Mouse (Mus musculus): ENCODE data around the gene Erlec1. TPM values are rescaled to one million over a fixed set of nuclear protein-coding genes. Genes with fewer than 3 reads are reported as not detected.

Erlec1 gene
- total RNA-seq (2012; rRNA removed): 10.8 and 12.9 TPM in 2 replicates

DNA sequence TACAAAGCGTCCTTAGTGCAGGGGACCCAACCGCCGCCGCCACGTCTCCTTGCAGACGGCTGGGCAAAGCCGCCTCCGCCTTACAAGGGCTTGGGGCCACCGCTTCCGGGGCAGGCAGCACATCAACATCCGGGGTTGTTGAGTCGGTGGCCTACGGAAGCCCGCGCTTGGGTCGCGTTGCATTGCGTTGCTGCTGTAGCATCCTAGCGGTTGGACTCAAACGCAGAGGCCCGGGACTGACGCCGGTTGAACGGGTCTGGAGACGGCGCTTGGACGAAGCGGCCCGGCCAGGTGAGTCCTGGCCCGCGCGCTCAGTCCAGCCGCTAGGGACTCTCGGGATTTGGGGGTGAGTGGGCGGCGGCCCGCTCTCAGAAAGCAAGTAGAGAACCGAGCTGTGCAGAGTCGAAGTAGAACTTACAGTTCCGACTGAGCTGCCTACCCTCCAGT, at the start of gene Erlec1:
Erlec1 (minus strand) TSS at position 57 of the 447 bp plus-strand sequence.
- no peaks in the 10 kb centered on the region; the same call in 1 of the 2 replicates for H3K36me3 ChIP-seq (ENCODE audit: control insufficient read depth, insufficient read depth, low read length, poor library complexity, severe bottlenecking)
- no peaks in the 10 kb centered on the region; a peak in 1 of 4 replicates for H3K4me1 ChIP-seq (ENCODE audit: control insufficient read depth in 2 of 2, insufficient read depth in 2 of 2, low read length in 2 of 2, poor library complexity in 1 of 2)
- TF ChIP-seq HCFC1 (IDR thresholded peaks at IDR 0.05; ENCODE audit: borderline replicate concordance, insufficient read depth, low read length) (peak; percentile 71; the same call in 1 of the 2 replicates), ZNF384 (IDR thresholded peaks at IDR 0.05; ENCODE audit: low read depth, low read length) (no peak)
- no peaks in the 10 kb centered on the region for H3K9me3 ChIP-seq (ENCODE audit: control insufficient read depth, insufficient read depth, low read depth, low read length)
- no peak within 1 kb of the TSS for H3K27ac ChIP-seq (ENCODE audit: insufficient read depth, low read depth, low read length, poor library complexity, severe bottlenecking)
- H3K9ac ChIP-seq (ENCODE audit: insufficient read depth, low read depth, low read length, poor library complexity, severe bottlenecking): peak within 1 kb of the TSS; percentile 97
- peak within 1 kb of the TSS; percentile 81 to 99 for H3K4me3 ChIP-seq (ENCODE audit: insufficient read depth in 1 of 2, low read depth in 1 of 2, low read length in 2 of 2, poor library complexity in 1 of 2, severe bottlenecking in 1 of 2)
- in situ Hi-C loops (cut with MboI; ENCODE audit: low sequenced_read_pairs in 2 of 2, unreplicated experiment in 2 of 2): no loop called here
- DNase-seq (ENCODE audit: low read depth, low spot score): peak; percentile 63

DNA sequence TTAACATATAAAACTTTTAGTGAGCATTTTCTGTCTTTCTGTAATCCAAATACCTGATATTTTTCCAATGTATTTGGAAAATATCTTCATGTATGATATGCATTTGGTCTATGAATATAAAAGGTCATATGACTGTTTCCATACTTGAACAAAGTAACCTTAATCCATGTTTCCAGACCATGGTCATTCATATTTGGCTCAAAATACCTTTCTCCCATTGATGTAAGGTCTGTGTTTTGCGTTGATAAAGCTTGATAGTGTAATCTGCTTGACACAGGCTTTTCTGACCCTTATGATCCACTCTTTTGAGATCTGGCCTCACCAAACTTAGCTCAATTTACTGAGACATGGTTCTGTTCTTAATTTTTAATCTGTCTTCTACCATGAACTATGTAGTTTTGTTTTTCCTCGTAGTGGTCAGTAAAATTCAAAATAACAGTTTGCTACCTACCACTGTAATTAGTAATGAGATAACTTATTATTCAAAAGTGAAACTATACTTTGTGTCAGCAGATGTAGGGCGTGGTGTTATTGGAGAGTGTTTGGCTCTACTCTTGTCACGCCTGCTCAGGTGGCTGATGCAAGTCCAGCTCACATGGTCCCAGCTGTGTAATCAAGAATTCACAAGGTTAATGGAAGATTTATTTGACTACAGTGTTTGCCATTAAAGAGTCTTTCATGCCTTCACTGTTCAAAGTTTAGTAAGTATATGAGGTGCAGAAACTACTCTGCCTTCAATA, 47.2 kb upstream of the Erlec1 start:
- H3K36me3 ChIP-seq (ENCODE audit: control insufficient read depth, insufficient read depth, low read length, poor library complexity, severe bottlenecking): no peaks in the 10 kb centered on the region
- H3K27ac ChIP-seq (ENCODE audit: insufficient read depth, low read depth, low read length, poor library complexity, severe bottlenecking): no peak overlapping the region
- no peak overlapping the region for H3K9ac ChIP-seq (ENCODE audit: insufficient read depth, low read depth, low read length, poor library complexity, severe bottlenecking)
- no peaks in the 10 kb centered on the region for H3K9me3 ChIP-seq (ENCODE audit: control insufficient read depth, insufficient read depth, low read depth, low read length)
- H3K4me1 ChIP-seq (ENCODE audit: control insufficient read depth in 2 of 2, insufficient read depth in 2 of 2, low read length in 2 of 2, poor library complexity in 1 of 2): no peaks in the 10 kb centered on the region
- H3K4me3 ChIP-seq (ENCODE audit: insufficient read depth in 1 of 2, low read depth in 1 of 2, low read length in 2 of 2, poor library complexity in 1 of 2, severe bottlenecking in 1 of 2): no peak overlapping the region
- no peak for TF ChIP-seq HCFC1 (IDR thresholded peaks at IDR 0.05; ENCODE audit: borderline replicate concordance, insufficient read depth, low read length)
- TF ChIP-seq MAFK (IDR thresholded peaks at IDR 0.05; ENCODE audit: insufficient read depth, low read depth, low read length): no peak
- no peak for TF ChIP-seq ZC3H11A (IDR thresholded peaks at IDR 0.05; ENCODE audit: borderline replicate concordance, low read depth, low read length)
- no peak for TF ChIP-seq CHD2 (IDR thresholded peaks at IDR 0.05; ENCODE audit: low read depth, low read length)
- no peak for TF ChIP-seq ZNF384 (IDR thresholded peaks at IDR 0.05; ENCODE audit: low read depth, low read length)
- DNase-seq (ENCODE audit: low read depth, low spot score): no peak
- in situ Hi-C loops (cut with MboI; ENCODE audit: low sequenced_read_pairs in 2 of 2, unreplicated experiment in 2 of 2): no loop called here

DNA sequence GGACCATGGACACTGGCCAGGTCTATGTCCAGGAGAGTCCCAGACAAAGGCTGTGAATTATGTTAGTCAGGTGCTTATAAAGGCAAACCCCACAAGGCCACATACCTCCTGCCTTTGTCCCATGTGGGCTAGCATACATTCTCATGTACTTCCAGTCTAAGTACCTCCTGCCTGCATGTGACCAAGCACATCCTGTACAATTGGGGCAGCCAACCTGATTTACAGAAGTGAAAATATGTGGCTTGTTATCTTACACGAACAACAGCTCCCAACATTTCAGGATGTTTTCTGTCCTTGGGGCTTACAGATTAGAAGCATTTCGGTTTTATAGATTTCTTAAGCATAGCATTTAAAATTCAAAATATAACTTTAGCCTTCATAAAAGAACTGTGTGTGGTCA, 45.9 kb upstream of the Erlec1 start:
- DNase-seq (ENCODE audit: low read depth, low spot score): no peak
- Histone ChIP-seq H3K27ac (ENCODE audit: insufficient read depth, low read depth, low read length, poor library complexity, severe bottlenecking) (no peak overlapping the region), H3K9ac (ENCODE audit: insufficient read depth, low read depth, low read length, poor library complexity, severe bottlenecking) (no peak overlapping the region), H3K4me3 (ENCODE audit: insufficient read depth in 1 of 2, low read depth in 1 of 2, low read length in 2 of 2, poor library complexity in 1 of 2, severe bottlenecking in 1 of 2) (no peak overlapping the region), H3K9me3 (ENCODE audit: control insufficient read depth, insufficient read depth, low read depth, low read length) (no peaks in the 10 kb centered on the region), H3K36me3 (ENCODE audit: control insufficient read depth, insufficient read depth, low read length, poor library complexity, severe bottlenecking) (no peaks in the 10 kb centered on the region), H3K4me1 (ENCODE audit: control insufficient read depth in 2 of 2, insufficient read depth in 2 of 2, low read length in 2 of 2, poor library complexity in 1 of 2) (no peaks in the 10 kb centered on the region)
- in situ Hi-C loops (cut with MboI; ENCODE audit: low sequenced_read_pairs in 2 of 2, unreplicated experiment in 2 of 2): no loop called here
- TF ChIP-seq HCFC1 (IDR thresholded peaks at IDR 0.05; ENCODE audit: borderline replicate concordance, insufficient read depth, low read length): no peak
- TF ChIP-seq ZC3H11A (IDR thresholded peaks at IDR 0.05; ENCODE audit: borderline replicate concordance, low read depth, low read length): no peak
- TF ChIP-seq CHD2 (IDR thresholded peaks at IDR 0.05; ENCODE audit: low read depth, low read length): no peak
- no peak for TF ChIP-seq MAFK (IDR thresholded peaks at IDR 0.05; ENCODE audit: insufficient read depth, low read depth, low read length)
- no peak for TF ChIP-seq ZNF384 (IDR thresholded peaks at IDR 0.05; ENCODE audit: low read depth, low read length)

DNA sequence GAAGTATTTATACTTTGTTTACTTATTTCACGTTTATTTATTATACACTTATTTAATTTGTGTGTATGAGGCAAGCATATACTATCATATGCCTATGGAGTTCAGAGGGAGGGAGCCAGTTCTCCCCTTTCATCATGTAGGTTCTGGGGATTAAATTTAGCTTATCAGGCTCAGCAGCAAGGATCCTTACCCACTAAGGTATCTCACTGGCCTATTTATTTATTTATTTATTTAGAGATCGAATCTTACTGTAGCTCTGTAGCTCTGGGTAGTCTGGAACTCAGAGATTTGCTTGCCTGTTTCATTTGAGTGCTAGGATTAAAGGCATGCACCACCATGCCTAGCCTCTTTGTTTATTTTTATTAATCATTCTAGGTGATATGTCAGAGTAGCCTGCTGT, 44.6 kb upstream of the Erlec1 start:
- Histone ChIP-seq H3K9ac (ENCODE audit: insufficient read depth, low read depth, low read length, poor library complexity, severe bottlenecking) (no peak overlapping the region), H3K36me3 (ENCODE audit: control insufficient read depth, insufficient read depth, low read length, poor library complexity, severe bottlenecking) (no peaks in the 10 kb centered on the region), H3K27ac (ENCODE audit: insufficient read depth, low read depth, low read length, poor library complexity, severe bottlenecking) (no peak overlapping the region), H3K4me3 (ENCODE audit: insufficient read depth in 1 of 2, low read depth in 1 of 2, low read length in 2 of 2, poor library complexity in 1 of 2, severe bottlenecking in 1 of 2) (no peak overlapping the region), H3K4me1 (ENCODE audit: control insufficient read depth in 2 of 2, insufficient read depth in 2 of 2, low read length in 2 of 2, poor library complexity in 1 of 2) (no peaks in the 10 kb centered on the region), H3K9me3 (ENCODE audit: control insufficient read depth, insufficient read depth, low read depth, low read length) (no peaks in the 10 kb centered on the region)
- no peak for DNase-seq (ENCODE audit: low read depth, low spot score)
- in situ Hi-C loops (cut with MboI; ENCODE audit: low sequenced_read_pairs in 2 of 2, unreplicated experiment in 2 of 2): no loop called here
- no peak for TF ChIP-seq ZNF384 (IDR thresholded peaks at IDR 0.05; ENCODE audit: low read depth, low read length)
- no peak for TF ChIP-seq HCFC1 (IDR thresholded peaks at IDR 0.05; ENCODE audit: borderline replicate concordance, insufficient read depth, low read length)

DNA sequence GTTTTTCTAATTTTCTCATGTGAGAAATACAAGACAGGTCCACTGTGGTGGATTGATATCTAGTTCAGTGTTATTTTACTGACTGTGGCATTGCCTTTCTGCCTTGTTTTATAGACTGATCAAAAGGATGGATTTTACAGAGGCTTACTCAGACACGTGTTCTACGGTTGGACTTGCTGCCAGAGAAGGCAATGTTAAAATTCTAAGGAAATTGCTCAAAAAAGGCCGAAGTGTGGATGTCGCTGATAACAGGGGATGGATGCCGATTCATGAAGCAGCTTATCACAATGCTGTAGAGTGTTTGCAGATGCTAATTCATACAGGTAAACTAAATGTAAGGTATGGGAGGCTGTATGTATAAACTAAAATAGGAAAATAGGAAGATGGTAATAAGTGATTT, 44.1 kb upstream of the Erlec1 start:
- TF ChIP-seq ZNF384 (IDR thresholded peaks at IDR 0.05; ENCODE audit: low read depth, low read length) (no peak), HCFC1 (IDR thresholded peaks at IDR 0.05; ENCODE audit: borderline replicate concordance, insufficient read depth, low read length) (no peak), ZC3H11A (IDR thresholded peaks at IDR 0.05; ENCODE audit: borderline replicate concordance, low read depth, low read length) (no peak), MAFK (IDR thresholded peaks at IDR 0.05; ENCODE audit: insufficient read depth, low read depth, low read length) (no peak), CHD2 (IDR thresholded peaks at IDR 0.05; ENCODE audit: low read depth, low read length) (no peak)
- Histone ChIP-seq H3K9me3 (ENCODE audit: control insufficient read depth, insufficient read depth, low read depth, low read length) (no peaks in the 10 kb centered on the region), H3K9ac (ENCODE audit: insufficient read depth, low read depth, low read length, poor library complexity, severe bottlenecking) (no peak overlapping the region), H3K4me3 (ENCODE audit: insufficient read depth in 1 of 2, low read depth in 1 of 2, low read length in 2 of 2, poor library complexity in 1 of 2, severe bottlenecking in 1 of 2) (no peak overlapping the region), H3K4me1 (ENCODE audit: control insufficient read depth in 2 of 2, insufficient read depth in 2 of 2, low read length in 2 of 2, poor library complexity in 1 of 2) (no peaks in the 10 kb centered on the region), H3K36me3 (ENCODE audit: control insufficient read depth, insufficient read depth, low read length, poor library complexity, severe bottlenecking) (no peaks in the 10 kb centered on the region), H3K27ac (ENCODE audit: insufficient read depth, low read depth, low read length, poor library complexity, severe bottlenecking) (no peak overlapping the region)
- in situ Hi-C loops (cut with MboI; ENCODE audit: low sequenced_read_pairs in 2 of 2, unreplicated experiment in 2 of 2): no loop called here
- no peak for DNase-seq (ENCODE audit: low read depth, low spot score)
